Mouse (Mus musculus) cerebellum, adult (tissue): ENCODE measurements around the gene Dgkq.

ENCODE experiments used
- ATAC-seq: cut with Nextera tagmentation; 2 replicates; pipeline ENCODE4 v1.9.2; 2017; ENCODE audit warnings: mild to moderate bottlenecking, moderate library complexity, mixed read lengths; ENCODE audit not compliant: insufficient number of reproducible peaks, low FRiP score, low TSS enrichment

Gene Dgkq

GRCm38 (mm10) chr5:108691152-108691551 is 21.7 kb upstream of the Dgkq start:
- no peak for ATAC-seq

DNA sequence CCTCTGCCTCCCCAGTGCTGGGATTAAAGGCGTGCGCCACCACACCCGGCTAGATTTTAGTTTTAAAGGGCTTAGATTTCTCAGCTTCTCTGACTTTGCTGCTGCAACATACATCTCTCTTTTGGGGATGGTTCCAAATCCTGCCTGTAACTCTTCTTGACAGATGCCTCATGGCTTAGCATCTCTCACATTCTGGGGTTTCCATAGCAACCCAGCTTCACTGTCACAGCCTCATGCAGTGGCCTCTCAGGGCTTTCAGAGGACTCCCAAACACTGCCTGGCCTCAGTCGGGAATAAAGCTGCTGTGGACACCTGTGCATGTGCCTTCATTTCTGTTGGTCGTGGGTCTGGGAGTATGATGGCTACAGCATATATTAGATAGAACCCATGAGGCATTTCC is 19.6 kb upstream of the Dgkq start:
- ATAC-seq = no peak

DNA sequence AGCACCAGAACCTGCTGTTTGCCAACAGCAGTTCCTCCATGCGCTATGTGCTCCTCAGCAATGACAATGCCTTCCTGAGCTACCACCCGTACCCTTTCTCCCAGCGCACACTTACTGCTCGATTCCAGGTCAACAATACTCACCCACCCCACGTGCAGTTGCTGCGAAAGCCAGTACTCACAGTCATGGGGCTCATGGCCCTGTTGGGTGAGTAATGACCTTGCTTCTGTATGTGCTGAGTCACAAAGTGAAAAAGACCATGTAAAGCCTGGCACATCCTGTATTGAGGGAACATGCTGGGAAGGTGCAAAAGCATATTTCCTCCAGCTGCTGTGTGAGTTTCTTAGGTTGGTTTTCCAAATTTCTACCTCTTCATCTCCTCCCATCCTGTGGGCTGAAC is 11.4 kb upstream of the Dgkq start:
- no peak for ATAC-seq

DNA sequence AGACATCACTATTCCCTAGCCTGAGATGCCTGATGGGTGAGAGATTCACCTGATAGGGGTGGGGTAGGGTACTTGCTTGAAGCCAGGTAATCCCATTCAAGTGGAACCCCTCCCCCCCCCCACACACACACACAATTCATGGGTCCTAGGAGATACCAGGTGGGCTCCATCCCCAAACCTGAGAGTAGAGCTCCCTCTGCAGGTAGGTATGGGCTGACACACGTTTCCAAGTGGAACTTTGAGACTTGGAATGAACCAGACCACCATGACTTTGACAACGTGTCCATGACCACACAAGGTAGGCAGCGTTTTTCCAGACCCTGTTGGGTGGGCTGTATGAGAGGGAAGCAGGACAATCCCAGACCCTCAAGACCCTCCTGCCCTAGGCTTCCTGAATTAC is 10.4 kb upstream of the Dgkq start:
- ATAC-seq = no peak

GRCm38 (mm10) chr5:108678296-108678854 is 8.9 kb upstream of the Dgkq start:
- ATAC-seq = no peak

GRCm38 (mm10) chr5:108677605-108678295 is 8.3 kb upstream of the Dgkq start:
- peak; percentile 69 for ATAC-seq

DNA sequence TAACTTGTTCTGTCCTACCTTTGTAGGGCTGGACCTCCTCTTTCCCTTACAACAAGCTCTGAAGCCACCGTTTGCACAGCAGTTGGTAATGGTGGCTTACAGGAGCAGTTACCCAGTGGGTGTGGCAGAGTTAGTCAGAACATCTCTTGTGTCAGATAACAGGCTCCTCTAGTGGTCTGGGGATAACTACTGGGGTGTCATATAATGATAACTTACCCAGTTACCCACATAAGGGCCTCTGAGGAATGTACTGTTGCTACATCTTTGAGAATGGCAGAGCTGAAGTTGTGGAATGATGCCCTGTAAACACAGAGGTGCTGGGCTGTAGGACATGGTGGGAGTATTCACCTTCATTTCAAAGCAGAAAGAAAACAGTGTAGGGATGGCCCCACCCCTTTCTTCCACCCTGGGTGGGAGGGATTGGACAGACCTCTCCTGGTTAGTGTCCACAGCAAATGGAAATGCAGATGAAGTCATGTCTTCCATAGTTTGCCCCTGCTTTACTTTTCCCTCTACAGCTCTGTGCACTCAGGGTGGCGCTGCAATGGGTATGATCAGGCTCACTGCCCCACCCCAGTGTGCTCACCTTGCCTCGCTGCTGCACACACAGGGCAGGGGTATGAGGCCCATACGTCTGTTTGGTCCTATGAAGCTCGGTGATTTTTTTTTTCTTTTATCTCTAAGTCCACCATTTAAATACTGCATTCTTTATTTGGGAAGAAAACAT is 7.5 kb upstream of the Dgkq start:
- no peak for ATAC-seq

DNA sequence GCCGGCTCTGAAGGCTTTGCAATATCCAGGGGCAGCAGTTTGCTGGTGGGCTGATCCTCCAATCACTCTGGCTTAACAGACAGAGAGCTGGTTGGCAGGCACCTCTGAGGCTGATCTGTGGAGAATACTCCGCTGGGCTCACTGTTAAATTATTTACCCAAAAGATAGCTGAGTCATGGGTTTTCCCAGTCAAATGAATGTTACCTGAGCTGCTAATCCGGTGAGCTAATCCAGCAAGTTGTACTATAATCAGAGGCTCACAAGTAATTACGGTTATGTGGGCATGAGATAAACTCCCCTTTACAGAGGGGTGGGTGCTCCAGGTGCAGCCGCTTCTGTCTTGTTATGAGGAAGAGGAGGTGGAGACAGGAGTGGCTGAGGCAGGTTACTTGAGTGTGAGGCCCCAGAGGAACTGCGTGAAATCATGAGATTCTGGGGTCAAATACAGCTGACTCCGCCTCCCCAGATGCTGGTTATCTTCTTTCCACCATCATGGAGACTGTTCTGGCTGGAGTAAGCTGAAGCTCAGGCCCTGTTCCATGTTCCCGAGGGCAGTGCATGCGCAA is 5.9 kb upstream of the Dgkq start, which contains the start of gene Slc26a1:
Gene Slc26a1, minus strand, starts transcription at position 319 of the 566 bp plus-strand sequence.
- no peak for ATAC-seq

DNA sequence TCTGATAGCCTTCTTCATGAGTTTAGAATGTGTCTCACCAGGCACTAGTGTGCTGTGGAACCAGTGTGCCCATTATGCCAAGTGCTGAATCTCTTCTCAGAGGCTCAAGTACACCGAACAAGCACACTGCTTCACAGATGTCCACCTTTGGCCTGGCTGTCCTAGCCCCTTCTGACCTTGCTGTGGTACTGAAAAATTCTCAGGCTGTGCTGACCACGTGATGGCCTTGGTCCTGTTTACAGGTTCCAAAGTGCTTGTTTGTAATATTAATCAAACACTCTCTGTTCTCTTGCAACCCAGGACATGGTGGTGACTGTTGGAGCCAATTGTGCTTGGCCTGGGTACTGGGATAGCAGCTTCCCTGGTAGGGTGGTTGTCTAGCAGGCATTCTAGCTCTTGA is 5.2 kb upstream of the Dgkq start:
- no peak for ATAC-seq

- ATAC-seq = no peak
Measured at GRCm38 (mm10) chr5:108671757-108672156, 2.3 kb upstream of the Dgkq start.

DNA sequence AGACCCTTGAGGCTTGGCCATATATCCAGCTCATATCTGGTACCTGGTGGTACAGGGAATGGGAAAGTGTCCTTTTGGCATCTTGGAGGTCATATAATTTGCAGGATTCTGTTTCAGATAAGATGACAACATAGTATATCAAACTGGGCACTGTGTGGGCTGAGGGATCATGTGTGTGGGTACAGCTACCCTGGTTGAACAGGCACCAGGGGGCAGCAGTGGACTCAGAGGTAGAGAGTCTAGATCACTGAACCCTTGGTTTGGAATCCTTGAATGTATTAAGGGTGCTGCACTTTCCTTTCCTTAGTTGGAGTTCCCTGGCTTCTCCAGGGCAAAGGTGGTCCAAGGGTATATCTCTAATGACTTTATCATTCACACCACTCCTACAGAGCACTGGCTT is 1.3 kb upstream of the Dgkq start:
- no peak for ATAC-seq

GRCm38 (mm10) chr5:108669986-108670385 is 514 bp upstream of the Dgkq start:
- no peak for ATAC-seq

GRCm38 (mm10) chr5:108668387-108668932 is 1.0 kb downstream of the Dgkq start:
- ATAC-seq = no peak

DNA sequence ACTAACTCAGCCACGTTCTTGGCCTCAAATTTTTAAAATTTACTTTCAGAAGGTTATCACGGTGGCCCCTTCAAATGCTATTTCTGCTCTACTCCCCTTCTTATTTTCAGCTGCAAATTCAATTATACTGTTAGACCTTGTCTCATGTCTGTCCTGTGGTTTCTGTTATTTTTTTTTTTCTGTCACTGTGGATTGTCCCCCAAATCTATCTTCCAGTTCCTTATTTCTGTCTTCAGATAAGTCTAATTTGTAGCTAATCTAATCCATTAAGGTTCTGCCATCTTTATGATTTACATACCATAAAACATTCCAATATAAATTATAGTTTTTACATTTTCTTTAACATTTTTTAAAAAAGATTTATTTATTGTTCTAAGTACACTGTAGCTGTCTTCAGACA is 2.1 kb downstream of the Dgkq start:
- ATAC-seq = no peak

- no peak for ATAC-seq
Measured at GRCm38 (mm10) chr5:108665066-108665465, 4.4 kb downstream of the Dgkq start.

- no peak for ATAC-seq
Measured at GRCm38 (mm10) chr5:108662772-108663171, 6.7 kb downstream of the Dgkq start.

GRCm38 (mm10) chr5:108660632-108661268 is 8.7 kb downstream of the Dgkq start:
- ATAC-seq = peak; percentile 92

DNA sequence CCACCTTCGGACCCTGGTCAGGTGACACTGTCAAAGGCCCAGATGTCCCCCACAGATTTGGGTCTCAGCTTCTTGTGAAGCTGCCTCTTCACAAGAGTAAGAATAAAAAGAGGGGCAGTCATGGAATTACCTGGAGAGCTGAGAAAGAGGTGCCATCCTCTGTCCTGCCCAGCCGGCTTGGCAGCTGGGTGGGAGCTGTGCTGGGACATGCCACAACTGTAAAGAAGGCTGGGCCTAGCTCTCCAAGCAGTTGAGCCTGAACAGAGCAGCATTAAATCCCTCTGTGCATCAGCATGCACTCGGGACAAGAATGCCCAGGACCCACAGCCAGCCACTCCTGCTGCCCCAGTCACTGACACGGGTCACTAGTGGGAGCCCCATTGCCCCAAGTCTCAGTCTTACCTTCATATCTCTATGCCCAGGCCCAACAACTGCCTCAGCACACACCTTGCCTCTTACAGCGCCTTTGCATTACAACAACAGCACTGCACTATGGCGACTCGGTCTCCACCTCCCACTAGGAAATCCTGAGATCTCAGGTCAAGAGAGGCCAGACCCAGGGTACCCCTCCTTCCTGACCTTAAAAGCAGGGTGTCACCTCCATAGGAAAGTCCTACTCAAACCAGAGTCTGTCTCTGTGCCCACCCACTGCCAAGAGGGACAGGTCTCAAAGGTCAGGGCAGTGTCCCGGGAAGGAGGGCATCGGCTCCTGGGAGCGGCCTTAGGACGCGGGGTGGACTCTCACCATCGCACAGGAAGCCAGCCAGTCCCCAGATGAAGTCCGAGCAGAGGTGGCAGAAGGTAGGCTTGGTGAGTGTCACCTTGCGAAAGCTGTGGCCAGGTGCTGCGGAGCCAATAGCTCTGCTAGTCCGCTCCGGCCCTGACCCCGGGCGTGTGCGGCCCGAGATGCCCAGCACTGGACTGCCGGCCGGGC is 9.5 kb downstream of the Dgkq start, which contains the start of gene Idua:
Gene Idua, plus strand, starts transcription at position 634 of the 934 bp plus-strand sequence.
- no peak; the same call in 1 of the 2 replicates for ATAC-seq

- ATAC-seq = no peak
Measured at GRCm38 (mm10) chr5:108658611-108659010, 10.9 kb downstream of the Dgkq start.
